Mouse (Mus musculus) heart, postnatal 25 days (tissue): ENCODE data around the gene Dennd2c. TPM values are rescaled to one million over a fixed set of nuclear protein-coding genes. Genes with fewer than 3 reads are reported as not detected.

Source experiments
- DNase-seq: peaks from one replicate; pipeline ENCODE4 v3.0.0; 2022; ENCODE audit warnings: low spot score
- intact Hi-C: fragments of 180-260 bp; cut with DNase I; formaldehyde crosslinking; loops from one replicate; pipeline ENCODE4 v1.15.1; 2025
- total RNA-seq, 2 experiments: library from RNA; stranded (reverse); gene quantifications; 2 replicates each; pipeline ENCODE4 v1.2.3; 2021

Dennd2c gene
- 1 to 10 TPM; 2.0 to 2.5 TPM for total RNA-seq

GRCm38 (mm10) chr3:103102454-103103390, at the start of gene Dennd2c:
TSS of gene Dennd2c (plus strand) at chr3:103102604.
- peak; percentile 88 for DNase-seq
- intact Hi-C loops, result loop anchor here (2.0 to 5.0 kb wide), 2 partner anchors 45 to 68 kb away; partner anchors contain the start of gene Bcas2

DNA sequence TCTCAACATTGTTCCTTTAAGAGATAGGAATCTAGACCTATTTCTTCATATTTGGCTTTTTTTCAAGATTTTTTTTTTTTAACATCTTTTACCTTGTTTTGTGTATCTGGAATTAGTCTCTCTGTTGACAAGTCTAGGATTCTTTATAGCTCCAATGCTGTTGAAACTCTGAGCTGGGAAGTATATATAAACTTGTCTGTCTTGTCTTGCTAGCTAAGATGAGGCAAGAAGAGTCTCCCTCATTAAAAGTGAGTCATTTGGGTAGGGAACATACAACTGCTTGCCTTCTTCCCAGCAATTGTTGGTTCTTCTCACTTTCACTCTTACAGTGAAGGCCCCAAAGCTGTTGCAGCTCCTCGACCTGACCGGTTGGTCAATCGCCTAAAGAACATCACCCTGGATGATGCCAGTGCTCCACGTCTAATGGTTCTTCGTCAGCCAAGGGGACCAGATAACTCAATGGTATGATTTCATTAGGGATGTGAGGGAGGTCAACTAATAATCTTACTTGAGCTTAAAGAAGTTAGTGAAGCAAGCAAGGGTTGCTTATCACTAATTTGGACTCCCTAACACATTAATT, 46.3 kb upstream of the Dennd2c start:
- intact Hi-C loops, result loop anchor here (5.0 kb wide), 1 partner anchor 59 kb away; the partner anchor contains the start of gene Sike1
- DNase-seq, result no peak

- DNase-seq, result peak; percentile 4
- intact Hi-C loops, result loop anchor here (2.0 to 5.0 kb wide), 3 partner anchors 31 to 113 kb away; partner anchors contain the start of genes Bcas2 and Sike1
Observed at GRCm38 (mm10) chr3:103057752-103058151, 44.7 kb upstream of the Dennd2c start.

GRCm38 (mm10) chr3:103058207-103059157, 43.9 kb upstream of the Dennd2c start, which contains the start of gene Nras:
TSS of gene Nras (plus strand) at chr3:103058285.
- peak; percentile 91 for DNase-seq
- intact Hi-C loops, result loop anchor here (2.0 to 5.0 kb wide), 3 partner anchors 32 to 112 kb away; partner anchors contain the start of genes Bcas2 and Sike1

- no peak for DNase-seq
- intact Hi-C loops, result no loop called here
Observed at GRCm38 (mm10) chr3:103066927-103067326, 35.5 kb upstream of the Dennd2c start.

GRCm38 (mm10) chr3:103068971-103069370, 33.4 kb upstream of the Dennd2c start:
- no peak for DNase-seq
- intact Hi-C loops, result no loop called here

GRCm38 (mm10) chr3:103073771-103074170, 28.6 kb upstream of the Dennd2c start, which contains the start of gene Ampd1:
TSS of gene Ampd1 (plus strand) at chr3:103074014.
- intact Hi-C loops, result no loop called here
- no peak for DNase-seq

DNA sequence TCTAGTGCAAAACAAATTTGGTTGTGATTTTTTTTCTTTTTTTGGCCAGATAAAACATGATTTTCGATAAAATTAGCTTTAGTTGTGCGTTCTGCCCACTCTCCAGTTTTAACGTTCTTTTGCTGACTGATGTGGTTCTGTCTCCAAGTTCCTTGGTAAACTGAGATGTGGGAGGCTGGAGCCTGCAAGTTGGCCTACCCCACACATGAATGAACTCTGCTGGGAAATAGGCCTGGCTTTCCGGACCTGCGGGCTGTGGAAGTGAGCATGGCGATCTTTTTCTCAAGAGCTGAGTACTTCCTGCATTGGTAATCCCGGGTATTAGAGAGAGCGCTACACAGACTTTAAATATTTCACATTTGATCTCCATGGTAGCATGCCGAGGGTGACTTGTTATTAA, 26.5 kb upstream of the Dennd2c start:
- intact Hi-C loops, result no loop called here
- DNase-seq, result no peak

DNA sequence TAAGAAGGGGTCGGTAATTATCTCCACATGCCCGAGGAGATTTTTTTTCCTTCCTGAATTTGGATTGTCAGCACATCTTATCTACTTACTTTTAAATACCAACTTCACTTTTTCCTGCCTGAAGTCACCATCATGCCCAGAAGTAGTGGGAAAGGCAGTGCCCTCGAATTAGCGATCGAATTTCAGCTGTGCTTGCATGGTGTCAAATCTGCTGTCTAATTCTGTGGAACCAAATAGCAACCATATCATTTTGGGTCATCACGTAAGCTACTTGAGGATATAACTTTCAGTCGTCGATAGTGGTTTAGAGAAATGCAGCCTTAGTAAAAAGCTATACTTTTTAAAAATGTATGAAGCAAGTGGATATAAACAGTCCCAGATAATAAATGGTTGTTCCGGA, 25.9 kb upstream of the Dennd2c start:
- intact Hi-C loops, result no loop called here
- DNase-seq, result no peak

DNA sequence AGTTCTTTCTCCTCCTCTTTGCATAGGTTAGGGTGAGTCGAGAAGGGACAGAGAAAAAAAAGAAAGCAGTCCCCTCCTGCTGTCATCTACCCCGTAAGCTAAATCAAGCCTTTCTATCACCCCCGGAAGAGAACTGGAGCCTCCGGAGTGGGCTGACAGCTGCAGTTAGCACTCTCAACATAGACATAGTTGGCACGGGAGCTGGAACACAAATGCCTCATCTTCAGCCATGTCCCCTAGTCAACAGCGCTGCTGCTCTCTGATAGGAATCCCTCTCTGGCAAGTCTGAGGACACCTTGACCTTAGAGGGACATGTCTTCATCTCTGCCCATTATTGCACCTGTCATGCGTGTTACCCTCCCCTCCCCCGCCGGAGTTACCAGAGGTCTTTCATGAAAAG, 23.1 kb upstream of the Dennd2c start:
- no peak for DNase-seq
- intact Hi-C loops, result no loop called here

DNA sequence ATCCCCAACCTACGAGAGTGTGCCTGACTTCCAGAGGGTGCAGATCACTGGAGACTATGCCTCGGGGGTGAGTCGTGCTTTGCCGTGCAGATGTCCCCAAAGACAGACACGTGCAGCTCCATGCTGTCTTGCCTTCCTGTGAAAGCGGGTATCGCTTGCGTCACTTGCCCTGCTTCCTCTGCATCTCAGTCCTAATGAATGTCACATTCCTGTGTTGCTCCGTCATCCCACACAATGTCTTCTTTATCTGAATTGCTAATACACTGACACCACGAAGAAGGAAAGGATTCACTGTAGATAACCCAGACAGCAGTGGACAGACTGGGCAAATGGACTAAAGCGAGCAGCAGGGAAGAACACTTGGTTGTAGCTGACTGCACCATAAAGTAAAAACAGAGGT, 21.4 kb upstream of the Dennd2c start:
- no peak for DNase-seq
- intact Hi-C loops, result no loop called here

DNA sequence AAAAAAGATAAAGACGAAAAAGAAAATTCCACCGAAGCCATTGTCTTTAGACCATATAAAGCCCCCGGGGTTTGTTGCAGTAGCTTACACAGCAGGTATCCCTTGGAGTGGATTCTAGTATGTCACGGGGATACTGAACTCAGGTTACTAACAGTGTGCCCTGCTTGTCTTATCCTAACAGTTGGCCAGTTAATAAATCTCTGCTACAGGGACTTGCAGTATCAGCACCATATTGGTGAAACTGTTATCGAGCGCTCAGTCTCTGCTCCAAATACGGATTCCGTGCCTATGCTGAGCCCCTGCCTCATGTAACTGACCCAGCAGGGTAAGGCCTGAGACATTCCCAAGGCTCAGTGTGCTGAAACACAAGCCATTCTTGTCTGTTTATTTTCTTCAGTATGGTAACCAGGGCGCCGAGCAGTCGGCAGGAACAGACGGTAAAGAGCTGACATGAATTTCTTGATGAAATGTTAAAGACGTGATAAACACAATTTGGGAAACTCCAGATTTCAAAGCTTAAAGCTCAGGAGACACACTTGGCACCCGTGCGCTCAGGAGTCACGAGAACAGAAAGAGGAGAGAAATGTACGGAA, 20.4 kb upstream of the Dennd2c start:
- DNase-seq, result no peak
- intact Hi-C loops, result no loop called here

DNA sequence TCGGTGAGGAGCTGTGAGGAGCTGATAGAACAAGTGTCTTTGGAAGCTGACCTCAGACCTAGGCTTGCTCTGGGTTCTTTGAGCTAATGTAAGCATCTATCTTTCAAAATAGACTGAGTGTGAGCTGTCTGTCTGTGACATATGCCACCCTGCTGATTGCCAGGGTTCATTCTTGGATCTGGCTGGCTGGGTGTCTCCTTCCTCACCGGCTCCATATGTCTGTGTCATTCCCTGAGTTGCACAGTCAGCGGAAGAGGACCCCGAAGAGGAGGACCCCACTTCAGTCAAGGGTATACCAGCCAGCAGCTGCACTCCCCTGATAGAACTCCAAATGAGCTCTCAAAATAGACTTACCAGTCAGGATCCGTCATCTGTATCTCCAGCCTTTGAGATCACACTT, 19.6 kb upstream of the Dennd2c start:
- DNase-seq, result no peak
- intact Hi-C loops, result no loop called here

DNA sequence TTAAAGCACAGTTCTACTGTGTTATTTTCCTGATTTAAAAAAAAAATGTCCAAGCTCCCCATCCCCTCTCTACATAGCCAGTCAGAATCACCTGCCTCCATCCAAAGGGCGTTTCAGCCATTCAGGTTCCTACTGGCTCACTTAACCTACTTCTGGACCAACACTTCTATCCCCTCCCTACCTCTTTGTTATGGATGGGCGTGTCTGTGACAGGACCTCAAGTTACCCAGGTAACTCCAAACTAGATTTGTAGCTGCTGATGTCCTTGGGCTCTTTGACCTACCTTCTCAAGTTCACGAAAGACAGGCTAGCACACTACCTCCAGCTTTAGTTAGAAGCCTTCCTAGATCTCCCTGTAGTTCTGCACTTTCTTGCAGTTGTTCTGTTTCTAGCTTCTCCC, 16.4 kb upstream of the Dennd2c start:
- no peak for DNase-seq
- intact Hi-C loops, result no loop called here

- no peak for DNase-seq
- intact Hi-C loops, result no loop called here
Observed at GRCm38 (mm10) chr3:103091753-103092152, 10.7 kb upstream of the Dennd2c start.

DNA sequence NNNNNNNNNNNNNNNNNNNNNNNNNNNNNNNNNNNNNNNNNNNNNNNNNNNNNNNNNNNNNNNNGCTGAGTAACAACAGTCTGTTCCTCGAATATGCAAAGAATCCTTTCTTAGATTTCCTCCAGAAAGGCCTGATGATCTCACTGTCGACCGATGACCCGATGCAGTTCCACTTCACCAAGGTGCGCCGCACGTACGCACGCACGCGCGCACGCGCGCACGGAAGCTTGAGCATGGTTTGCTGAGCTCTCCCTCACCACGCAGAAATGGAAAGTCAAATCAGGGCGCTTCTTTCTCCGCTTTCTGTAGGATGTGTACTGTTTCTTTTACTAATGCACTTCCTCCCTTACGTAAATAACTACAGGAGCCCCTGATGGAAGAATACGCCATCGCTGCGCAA, 3.7 kb upstream of the Dennd2c start:
- intact Hi-C loops, result no loop called here
- DNase-seq, result no peak

- intact Hi-C loops, result loop anchor here (5.0 kb wide), 1 partner anchor 48 kb away; no protein-coding TSS in a partner anchor
- DNase-seq, result no peak
Observed at GRCm38 (mm10) chr3:103099667-103100066, 2.7 kb upstream of the Dennd2c start.

GRCm38 (mm10) chr3:103100735-103101134, 1.7 kb upstream of the Dennd2c start:
- DNase-seq, result no peak
- intact Hi-C loops, result loop anchor here (5.0 kb wide), 1 partner anchor 47 kb away; no protein-coding TSS in a partner anchor

DNA sequence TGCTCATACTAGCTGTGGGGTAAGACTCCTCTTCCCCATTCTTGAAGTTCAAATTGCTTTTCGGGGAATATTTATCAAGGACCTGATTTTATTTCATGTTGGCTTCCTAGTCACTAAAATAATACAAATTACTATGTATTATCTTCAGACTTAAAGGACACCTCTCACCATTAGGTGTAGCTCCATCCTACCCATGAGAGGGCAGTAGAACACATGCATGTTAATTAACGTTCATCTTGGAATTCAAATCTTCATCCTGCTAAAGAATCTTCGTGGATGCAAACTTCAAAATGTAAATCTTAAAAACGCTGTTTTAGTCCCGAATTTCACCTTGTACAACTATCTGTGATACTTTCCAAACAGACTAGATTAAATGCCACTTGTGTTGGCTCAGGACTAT, 1.2 kb upstream of the Dennd2c start:
- intact Hi-C loops, result loop anchor here (5.0 kb wide), 1 partner anchor 46 kb away; no protein-coding TSS in a partner anchor
- no peak for DNase-seq
